Mouse (Mus musculus): ENCODE results near the gene Ripply1. TPM values are rescaled to one million over a fixed set of nuclear protein-coding genes. Genes with fewer than 3 reads are reported as not detected.

Ripply1 gene
- polyA plus RNA-seq, 1 experiment = not detected

GRCm38 (mm10) chrX:139813299-139814002, 31.3 kb upstream of the Ripply1 start:
- 33% methylated on average over 9 of the region's 9 CpGs for WGBS
- Histone ChIP-seq H3K4me1 (ENCODE audit: control insufficient read depth, insufficient read depth, insufficient read length, low read length) (peaks cover 19% of the 10 kb centered on the region; the same call in 1 of the 2 replicates), H3K4me3 (ENCODE audit: low read depth, low read length) (no peak overlapping the region), H3K27me3 (ENCODE audit: control insufficient read depth, insufficient read depth, low read length) (no peaks in the 10 kb centered on the region), H3K36me3 (ENCODE audit: control insufficient read depth, insufficient read depth, low read length) (no peaks in the 10 kb centered on the region), H3K27ac (ENCODE audit: insufficient read depth, low read depth, low read length) (peak overlapping the region; percentile 90)
- TF ChIP-seq CTCF (IDR thresholded peaks at IDR 0.05; ENCODE audit: extremely low read depth, insufficient read length, insufficient replicate concordance, low read depth, low read length) (no peak), POLR2A (IDR thresholded peaks at IDR 0.05; ENCODE audit: low read depth, low read length) (no peak)

DNA sequence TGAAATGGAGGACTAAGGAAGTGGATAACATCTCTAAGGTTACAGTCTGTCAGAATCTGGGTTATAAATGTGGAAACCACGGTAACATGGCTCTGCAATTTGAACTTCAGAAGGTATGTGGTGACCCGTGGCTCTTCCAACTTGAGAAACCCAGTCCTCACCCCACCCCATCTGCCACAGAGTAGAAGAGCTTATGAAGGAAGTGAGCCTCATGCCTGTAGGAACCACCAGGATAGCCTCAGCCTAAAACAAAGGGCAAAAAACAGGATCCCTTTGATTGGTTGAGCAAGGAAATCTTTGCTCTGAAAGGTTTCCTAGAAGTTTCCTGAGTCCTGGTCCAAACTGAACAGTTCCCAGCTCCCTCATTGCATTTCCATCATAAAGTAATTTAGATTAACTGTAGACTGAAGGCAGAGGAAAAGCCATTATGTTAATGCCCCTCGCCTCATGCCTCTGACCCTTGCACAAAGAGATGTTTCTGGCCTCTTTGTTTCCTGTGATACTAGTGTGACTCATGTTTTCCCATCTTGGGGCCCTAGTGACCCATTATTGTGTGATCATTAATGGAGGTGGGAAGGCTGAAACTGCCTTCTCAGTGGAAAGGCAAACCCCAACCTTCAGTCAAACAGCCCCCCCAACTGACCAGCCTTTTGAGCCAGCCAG, 30.6 kb upstream of the Ripply1 start:
- H3K36me3 ChIP-seq (ENCODE audit: control insufficient read depth, insufficient read depth, low read length) = no peaks in the 10 kb centered on the region
- no peak overlapping the region for H3K4me3 ChIP-seq (ENCODE audit: low read depth, low read length)
- peaks cover 19% of the 10 kb centered on the region; the same call in 1 of the 2 replicates for H3K4me1 ChIP-seq (ENCODE audit: control insufficient read depth, insufficient read depth, insufficient read length, low read length)
- TF ChIP-seq CTCF (IDR thresholded peaks at IDR 0.05; ENCODE audit: extremely low read depth, insufficient read length, insufficient replicate concordance, low read depth, low read length) = no peak
- no peak for TF ChIP-seq POLR2A (IDR thresholded peaks at IDR 0.05; ENCODE audit: low read depth, low read length)
- 26% methylated on average over 3 of the region's 3 CpGs for WGBS
- peak overlapping the region; percentile 90 for H3K27ac ChIP-seq (ENCODE audit: insufficient read depth, low read depth, low read length)
- H3K27me3 ChIP-seq (ENCODE audit: control insufficient read depth, insufficient read depth, low read length) = no peaks in the 10 kb centered on the region

DNA sequence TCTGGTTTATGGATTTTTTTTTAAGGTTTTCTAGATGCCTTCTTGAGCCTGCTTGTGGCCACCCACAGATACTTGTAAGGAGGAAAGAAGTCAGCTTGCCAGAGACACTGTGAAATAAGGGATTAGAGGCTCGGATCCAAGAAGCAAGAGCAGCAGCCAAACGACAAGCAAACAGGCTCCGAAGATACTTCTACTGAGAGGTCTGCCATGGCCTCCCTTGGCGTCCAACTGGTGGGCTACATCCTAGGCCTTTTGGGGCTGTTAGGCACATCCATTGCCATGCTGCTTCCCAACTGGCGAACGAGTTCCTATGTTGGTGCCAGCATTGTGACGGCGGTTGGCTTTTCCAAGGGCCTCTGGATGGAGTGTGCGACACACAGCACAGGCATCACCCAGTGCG, 26.3 kb upstream of the Ripply1 start:
- peak overlapping the region; percentile 71 for H3K4me3 ChIP-seq (ENCODE audit: low read depth, low read length)
- TF ChIP-seq CTCF (IDR thresholded peaks at IDR 0.05; ENCODE audit: extremely low read depth, insufficient read length, insufficient replicate concordance, low read depth, low read length) = no peak
- TF ChIP-seq POLR2A (IDR thresholded peaks at IDR 0.05; ENCODE audit: low read depth, low read length) = no peak
- H3K4me1 ChIP-seq (ENCODE audit: control insufficient read depth, insufficient read depth, insufficient read length, low read length) = peaks cover 11% of the 10 kb centered on the region; the same call in 1 of the 2 replicates
- H3K27ac ChIP-seq (ENCODE audit: insufficient read depth, low read depth, low read length) = peak overlapping the region; percentile 92
- WGBS = 41% methylated on average over 10 of the region's 10 CpGs
- H3K36me3 ChIP-seq (ENCODE audit: control insufficient read depth, insufficient read depth, low read length) = no peaks in the 10 kb centered on the region
- no peaks in the 10 kb centered on the region for H3K27me3 ChIP-seq (ENCODE audit: control insufficient read depth, insufficient read depth, low read length)

DNA sequence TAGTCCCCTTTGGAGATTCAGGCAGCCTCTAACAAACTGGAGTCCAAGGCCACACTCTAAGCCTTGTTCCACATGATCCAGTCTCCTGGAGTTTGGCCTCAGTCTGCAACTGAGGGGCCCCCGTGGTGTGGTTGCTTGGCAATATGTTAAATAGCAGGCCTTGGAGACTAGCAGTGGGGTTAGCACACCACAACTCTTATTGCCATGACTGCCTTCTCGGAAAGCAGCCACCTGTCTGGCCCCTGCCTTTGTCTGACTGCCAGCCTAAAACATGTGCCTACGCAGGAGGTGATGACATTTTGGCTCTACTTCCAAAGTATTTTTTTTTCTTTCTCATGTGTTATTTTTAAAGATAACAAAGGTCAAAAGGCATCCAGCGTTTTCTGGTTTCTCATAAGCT, 25.9 kb upstream of the Ripply1 start:
- Histone ChIP-seq H3K27ac (ENCODE audit: insufficient read depth, low read depth, low read length) (peak overlapping the region; percentile 22; the same call in 1 of the 2 replicates), H3K4me3 (ENCODE audit: low read depth, low read length) (no peak overlapping the region)
- WGBS = 23% methylated on average over 4 of the region's 4 CpGs

DNA sequence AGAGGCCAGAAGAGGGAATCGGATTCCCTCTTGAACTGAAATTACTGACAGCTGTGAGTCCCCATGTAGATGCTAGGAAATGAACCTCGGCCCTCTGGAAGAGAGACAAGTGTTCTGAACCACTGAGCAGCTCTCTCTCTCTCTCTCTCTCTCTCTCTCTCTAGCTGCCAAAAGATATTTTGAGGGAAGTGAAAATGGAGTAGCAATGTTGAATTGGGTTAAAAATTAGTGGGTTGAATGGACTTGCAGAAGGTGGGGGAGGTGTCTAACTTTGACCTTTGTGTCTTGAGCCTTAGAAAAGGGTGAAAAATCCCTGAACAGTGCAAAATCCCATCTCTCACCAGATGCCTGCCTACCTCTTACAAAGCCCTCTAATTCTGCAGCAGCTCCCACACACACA, 25.2 kb upstream of the Ripply1 start:
- no peak overlapping the region for H3K4me3 ChIP-seq (ENCODE audit: low read depth, low read length)
- no peak for TF ChIP-seq CTCF (IDR thresholded peaks at IDR 0.05; ENCODE audit: extremely low read depth, insufficient read length, insufficient replicate concordance, low read depth, low read length)
- no peak for TF ChIP-seq POLR2A (IDR thresholded peaks at IDR 0.05; ENCODE audit: low read depth, low read length)
- H3K36me3 ChIP-seq (ENCODE audit: control insufficient read depth, insufficient read depth, low read length) = no peaks in the 10 kb centered on the region
- H3K27ac ChIP-seq (ENCODE audit: insufficient read depth, low read depth, low read length) = no peak overlapping the region
- WGBS = 33% methylated on average over 2 of the region's 2 CpGs
- H3K27me3 ChIP-seq (ENCODE audit: control insufficient read depth, insufficient read depth, low read length) = no peaks in the 10 kb centered on the region
- H3K4me1 ChIP-seq (ENCODE audit: control insufficient read depth, insufficient read depth, insufficient read length, low read length) = peaks cover 8% of the 10 kb centered on the region; the same call in 1 of the 2 replicates

More for the DNA sequence above, 25.9 kb upstream of the Ripply1 start:
- Histone ChIP-seq H3K27me3 (ENCODE audit: control insufficient read depth, insufficient read depth, low read length) (no peaks in the 10 kb centered on the region), H3K36me3 (ENCODE audit: control insufficient read depth, insufficient read depth, low read length) (no peaks in the 10 kb centered on the region), H3K4me1 (ENCODE audit: control insufficient read depth, insufficient read depth, insufficient read length, low read length) (peaks cover 8% of the 10 kb centered on the region; the same call in 1 of the 2 replicates)
- TF ChIP-seq CTCF (IDR thresholded peaks at IDR 0.05; ENCODE audit: extremely low read depth, insufficient read length, insufficient replicate concordance, low read depth, low read length) (no peak), POLR2A (IDR thresholded peaks at IDR 0.05; ENCODE audit: low read depth, low read length) (no peak)

- no peaks in the 10 kb centered on the region for H3K36me3 ChIP-seq (ENCODE audit: control insufficient read depth, insufficient read depth, low read length)
- H3K4me1 ChIP-seq (ENCODE audit: control insufficient read depth, insufficient read depth, insufficient read length, low read length) = peaks cover 8% of the 10 kb centered on the region; the same call in 1 of the 2 replicates
- peak overlapping the region; percentile 12; the same call in 1 of the 2 replicates for H3K27ac ChIP-seq (ENCODE audit: insufficient read depth, low read depth, low read length)
- H3K27me3 ChIP-seq (ENCODE audit: control insufficient read depth, insufficient read depth, low read length) = no peaks in the 10 kb centered on the region
- no peak overlapping the region for H3K4me3 ChIP-seq (ENCODE audit: low read depth, low read length)
- TF ChIP-seq CTCF (IDR thresholded peaks at IDR 0.05; ENCODE audit: extremely low read depth, insufficient read length, insufficient replicate concordance, low read depth, low read length) (no peak), POLR2A (IDR thresholded peaks at IDR 0.05; ENCODE audit: low read depth, low read length) (no peak)
- WGBS = 35% methylated on average over 4 of the region's 4 CpGs
Observed at GRCm38 (mm10) chrX:139805918-139806317, 23.8 kb upstream of the Ripply1 start.

GRCm38 (mm10) chrX:139803028-139803427, 20.9 kb upstream of the Ripply1 start:
- peaks cover 6% of the 10 kb centered on the region; the same call in 1 of the 2 replicates for H3K4me1 ChIP-seq (ENCODE audit: control insufficient read depth, insufficient read depth, insufficient read length, low read length)
- no peak overlapping the region for H3K27ac ChIP-seq (ENCODE audit: insufficient read depth, low read depth, low read length)
- no peaks in the 10 kb centered on the region for H3K27me3 ChIP-seq (ENCODE audit: control insufficient read depth, insufficient read depth, low read length)
- TF ChIP-seq CTCF (IDR thresholded peaks at IDR 0.05; ENCODE audit: extremely low read depth, insufficient read length, insufficient replicate concordance, low read depth, low read length) = no peak
- no peak for TF ChIP-seq POLR2A (IDR thresholded peaks at IDR 0.05; ENCODE audit: low read depth, low read length)
- H3K36me3 ChIP-seq (ENCODE audit: control insufficient read depth, insufficient read depth, low read length) = no peaks in the 10 kb centered on the region
- 80% methylated on average over 2 of the region's 2 CpGs for WGBS
- no peak overlapping the region for H3K4me3 ChIP-seq (ENCODE audit: low read depth, low read length)

All from small intestine, adult 2 months (tissue).